In genomic region chr15:51570631-51571030, GRCm38 (mm10) we compare ENCODE assay signal across 15 mouse cellular contexts.
"Had no signal": no experiment of that assay in that cellular context is flagged by ENCODE, and none has a peak within 500 bp of the region (broad histone marks: within the 10 kb centered on the region; RNA-seq: fewer than 3 reads in every experiment).

No protein-coding gene starts in this region.

- ATAC-seq: hindbrain, postnatal 0 days; intestine, embryonic 16.5 days; liver, embryonic 12.5 days had no signal

- DNase-seq: gastrocnemius, postnatal 14 days; gastrocnemius, postnatal 36 days; heart, postnatal 14 days; heart, postnatal 36 days; kidney, adult 11 months; kidney, adult 2 months; kidney, adult 9 months; kidney, postnatal 14 days; kidney, postnatal 36 days; layer of hippocampus, adult 9-11 months; layer of hippocampus, postnatal 36 days; left cerebral cortex, postnatal 4 days had no signal
